Mouse (Mus musculus) T-cell, adult 2 months (primary cell): ENCODE data around the gene Adam4.
"Not testable (repeated sequence)": the region's sequence is repeated elsewhere in the genome, so short reads cannot be mapped to it uniquely, and the experiment has no call there.

Experiments used
- DNase-seq: peaks from one replicate; pipeline ENCODE4 v3.0.0; 2022; ENCODE audit warnings: low spot score

Gene Adam4

GRCm38 (mm10) chr12:81421846-81422245, at the start of gene Adam4:
Gene Adam4, minus strand, starts transcription at chr12:81421946.
- no peak for DNase-seq

- DNase-seq: not testable (repeated sequence)
Observed at GRCm38 (mm10) chr12:81459051-81459450, 37.3 kb upstream of the Adam4 start.

GRCm38 (mm10) chr12:81438985-81439384, 17.2 kb upstream of the Adam4 start:
- not testable (repeated sequence) for DNase-seq

- not testable (repeated sequence) for DNase-seq
Observed at GRCm38 (mm10) chr12:81434778-81435177, 13.0 kb upstream of the Adam4 start.

GRCm38 (mm10) chr12:81413211-81413610, 8.5 kb downstream of the Adam4 start:
- no peak for DNase-seq

- no peak for DNase-seq
Observed at GRCm38 (mm10) chr12:81408966-81409365, 12.8 kb downstream of the Adam4 start.

GRCm38 (mm10) chr12:81402187-81402586, 19.6 kb downstream of the Adam4 start:
- DNase-seq: peak; percentile 5

GRCm38 (mm10) chr12:81379364-81379763, 42.4 kb downstream of the Adam4 start, which contains the start of gene Gm4787:
Gene Gm4787, minus strand, starts transcription at chr12:81379464.
- not testable (repeated sequence) for DNase-seq
